Mouse (Mus musculus): ENCODE measurements around the gene Pomt1.
A peak's percentile ranks its signal among the peaks of the same experiment; 100 is the strongest.

DNA sequence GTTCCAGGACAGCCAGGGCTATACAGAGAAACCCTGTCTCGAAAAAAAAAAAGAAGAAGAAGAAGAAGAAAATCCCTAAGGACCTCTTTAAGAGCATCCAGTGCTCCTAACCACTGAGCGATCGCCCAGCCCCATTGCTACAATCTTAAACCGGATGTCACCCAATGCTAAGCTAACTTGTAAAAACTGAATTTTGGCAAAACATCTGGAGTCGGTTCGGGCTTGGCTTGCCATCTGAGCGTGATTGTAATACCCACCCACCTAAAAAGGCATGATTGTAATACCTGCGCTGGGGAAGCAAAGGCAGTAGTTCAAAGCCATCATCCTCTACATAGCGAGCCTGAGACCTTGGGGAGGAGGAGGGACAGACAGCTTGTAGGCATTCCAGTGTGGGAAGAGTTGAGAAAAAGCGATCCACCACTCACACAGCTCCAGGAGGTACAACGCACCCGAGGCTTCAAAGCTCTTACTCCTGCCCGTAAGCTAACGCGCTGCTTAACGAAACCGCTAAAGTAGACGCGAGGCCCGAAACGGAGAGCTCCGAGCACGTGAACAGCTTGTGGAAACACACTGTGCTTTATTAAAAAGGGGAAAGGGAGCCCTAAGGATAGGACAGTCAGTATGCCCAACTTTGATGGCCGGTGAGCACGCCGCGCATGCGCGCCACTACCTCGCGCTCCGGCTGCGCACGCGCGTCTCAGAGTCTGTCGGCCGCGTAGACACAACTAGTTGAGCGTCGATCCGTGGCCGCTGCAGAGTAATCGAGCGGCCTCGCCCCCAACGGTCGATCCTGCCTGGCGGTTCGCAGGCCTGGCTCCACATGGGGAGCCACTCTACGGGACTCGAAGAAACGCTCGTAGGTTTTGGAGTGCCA, at the start of gene Pomt1:
- TF ChIP-seq CTCF (IDR thresholded peaks at IDR 0.05; ENCODE audit: low read depth) (0 out of 2 replicates have a peak, but pooled peaks have one; percentile 6), EP300 (IDR thresholded peaks at IDR 0.05; ENCODE audit: low read depth) (no peak)
